Mouse (Mus musculus) liver, embryonic 16.5 days (tissue): ENCODE data around the gene Fry. TPM values are rescaled to one million over a fixed set of nuclear protein-coding genes. Genes with fewer than 3 reads are reported as not detected.
A peak's percentile ranks its signal among the peaks of the same experiment; 100 is the strongest.

Source experiments
- ATAC-seq: fragments of 200-750 bp; cut with Nextera tagmentation; 2 replicates; pipeline ENCODE4 v1.8.0; 2017; ENCODE audit warnings: low read depth, mild to moderate bottlenecking, moderate number of reproducible peaks, moderate library complexity
- H3K27ac ChIP-seq: fragments of 300-500 bp; sonication (generic); 2 replicates; pipeline ENCODE4 v1.5.1; 2014; ENCODE audit warnings: mild to moderate bottlenecking, low read length
- H3K27me3 ChIP-seq: fragments of 300-500 bp; sonication (generic); 2 replicates; pipeline ENCODE4 v1.6.1; 2014; ENCODE audit warnings: low read depth, low read length, mixed read lengths; ENCODE audit not compliant: control insufficient read depth, insufficient read depth
- H3K36me3 ChIP-seq: fragments of 300-500 bp; sonication (generic); 2 replicates; pipeline ENCODE4 v1.6.1; 2014; ENCODE audit warnings: mild to moderate bottlenecking; ENCODE audit not compliant: control insufficient read depth, insufficient read depth
- H3K4me1 ChIP-seq: fragments of 300-500 bp; sonication (generic); 2 replicates; pipeline ENCODE4 v1.6.1; 2014; ENCODE audit warnings: low read depth, low read length, mixed read lengths; ENCODE audit not compliant: control insufficient read depth
- H3K4me2 ChIP-seq: fragments of 300-500 bp; sonication (generic); 2 replicates; pipeline ENCODE4 v1.6.1; 2014; ENCODE audit warnings: low read depth, low read length, mixed read lengths
- H3K4me3 ChIP-seq: fragments of 300-500 bp; sonication (generic); 2 replicates; pipeline ENCODE4 v1.5.1; 2014; ENCODE audit warnings: low read depth, mild to moderate bottlenecking, low read length
- H3K9ac ChIP-seq: fragments of 300-500 bp; sonication (generic); 2 replicates; pipeline ENCODE4 v1.6.1; 2014; ENCODE audit warnings: low read depth, low read length
- H3K9me3 ChIP-seq: fragments of 300-500 bp; sonication (generic); replicated peaks from 2 replicates; pipeline ENCODE4 v1.6.1; 2016; ENCODE audit warnings: low read length; ENCODE audit not compliant: control insufficient read depth
- WGBS: fragments of 180-500 bp; shearing (Covaris S2); extraction: QIAGEN DNeasy Blood & Tissue Kit; methylation state at CpG from one replicate; pipeline ENCODE4 v1.1.7; 2014; ENCODE audit not compliant: insufficient replicate concordance; 5-methylcytosine and 5-hydroxymethylcytosine counted together
- polyA plus RNA-seq: library from polyadenylated mRNA; unstranded; fragments of >200 nt; fragmentation: Nextera tagmentation; extraction: Ambion mirVana; gene quantifications from 2 replicates; pipeline ENCODE4 v1.2.1, GENCODE M21; 2015

Gene Fry
- polyA plus RNA-seq, 1 experiment from 2014 or later: 2.7 TPM

GRCm38 (mm10) chr5:150188031-150188430 lies 69.6 kb downstream of the Fry start:
- no peaks in the 10 kb centered on the region for H3K9me3 ChIP-seq
- H3K4me3 ChIP-seq: no peak overlapping the region
- no peak for ATAC-seq
- H3K27ac ChIP-seq: no peak overlapping the region
- H3K4me2 ChIP-seq: no peak overlapping the region
- no peak overlapping the region for H3K9ac ChIP-seq
- no peaks in the 10 kb centered on the region for H3K27me3 ChIP-seq
- 45% methylated on average over 4 of the region's 4 CpGs for WGBS
- no peaks in the 10 kb centered on the region for H3K36me3 ChIP-seq
- peaks cover 3% of the 10 kb centered on the region; the same call in 1 of the 2 replicates for H3K4me1 ChIP-seq

- no peak for ATAC-seq
- H3K9me3 ChIP-seq: no peaks in the 10 kb centered on the region
- H3K27me3 ChIP-seq: no peaks in the 10 kb centered on the region
- H3K9ac ChIP-seq: no peak overlapping the region
- no peaks in the 10 kb centered on the region for H3K4me1 ChIP-seq
- H3K4me3 ChIP-seq: no peak overlapping the region
- no peaks in the 10 kb centered on the region for H3K36me3 ChIP-seq
- H3K4me2 ChIP-seq: no peak overlapping the region
- 72% methylated on average over 4 of the region's 4 CpGs for WGBS
- H3K27ac ChIP-seq: no peak overlapping the region
These were observed 72.3 kb downstream of the Fry start for GRCm38 (mm10) chr5:150190454-150191358.

- Histone ChIP-seq H3K27me3 (no peaks in the 10 kb centered on the region), H3K4me3 (peak overlapping the region; percentile 59), H3K9ac (peak overlapping the region; percentile 40), H3K27ac (no peak overlapping the region), H3K4me1 (peaks cover 3% of the 10 kb centered on the region), H3K36me3 (no peaks in the 10 kb centered on the region), H3K4me2 (peak overlapping the region; percentile 67), H3K9me3 (no peaks in the 10 kb centered on the region)
- 3% methylated on average over 22 of the region's 22 CpGs for whole genome bisulfite sequencing
- ATAC-seq: peak; percentile 70
These were observed 77.2 kb downstream of the Fry start for GRCm38 (mm10) chr5:150195514-150196210.

- H3K4me1 ChIP-seq: peaks cover 3% of the 10 kb centered on the region
- WGBS: 5% methylated on average over 6 of the region's 6 CpGs
- H3K4me3 ChIP-seq: peak overlapping the region; percentile 59
- peak overlapping the region; percentile 40 for H3K9ac ChIP-seq
- H3K4me2 ChIP-seq: peak overlapping the region; percentile 67
- H3K27ac ChIP-seq: no peak overlapping the region
- no peaks in the 10 kb centered on the region for H3K9me3 ChIP-seq
- H3K36me3 ChIP-seq: no peaks in the 10 kb centered on the region
- peak; percentile 76 for ATAC-seq
- no peaks in the 10 kb centered on the region for H3K27me3 ChIP-seq
These were observed 77.8 kb downstream of the Fry start for GRCm38 (mm10) chr5:150196211-150196585.

GRCm38 (mm10) chr5:150196881-150197311 lies 78.5 kb downstream of the Fry start:
- Histone ChIP-seq H3K4me2 (peak overlapping the region; percentile 67), H3K36me3 (no peaks in the 10 kb centered on the region), H3K9me3 (no peaks in the 10 kb centered on the region), H3K4me1 (peaks cover 3% of the 10 kb centered on the region), H3K9ac (no peak overlapping the region), H3K27ac (no peak overlapping the region), H3K4me3 (peak overlapping the region; percentile 59; the same call in 1 of the 2 replicates), H3K27me3 (no peaks in the 10 kb centered on the region)
- no peak for ATAC-seq
- 37% methylated on average over 6 of the region's 6 CpGs for WGBS

- WGBS: 60% methylated on average over 6 of the region's 6 CpGs
- Histone ChIP-seq H3K4me1 (no peaks in the 10 kb centered on the region), H3K27me3 (no peaks in the 10 kb centered on the region), H3K9me3 (no peaks in the 10 kb centered on the region), H3K27ac (no peak overlapping the region), H3K36me3 (no peaks in the 10 kb centered on the region), H3K4me3 (no peak overlapping the region), H3K9ac (no peak overlapping the region), H3K4me2 (no peak overlapping the region)
- no peak for ATAC-seq
These were observed 88.3 kb downstream of the Fry start for GRCm38 (mm10) chr5:150206749-150207148.

- H3K9me3 ChIP-seq: no peaks in the 10 kb centered on the region
- no peak for ATAC-seq
- WGBS: 52% methylated on average over 18 of the region's 18 CpGs
- no peaks in the 10 kb centered on the region for H3K27me3 ChIP-seq
- no peak overlapping the region for H3K4me3 ChIP-seq
- no peak overlapping the region for H3K9ac ChIP-seq
- H3K27ac ChIP-seq: no peak overlapping the region
- H3K4me1 ChIP-seq: no peaks in the 10 kb centered on the region
- H3K36me3 ChIP-seq: no peaks in the 10 kb centered on the region
- no peak overlapping the region for H3K4me2 ChIP-seq
These were observed 89.2 kb downstream of the Fry start for GRCm38 (mm10) chr5:150207596-150207995.

- Histone ChIP-seq H3K27me3 (no peaks in the 10 kb centered on the region), H3K4me1 (no peaks in the 10 kb centered on the region), H3K36me3 (no peaks in the 10 kb centered on the region), H3K9ac (no peak overlapping the region), H3K4me2 (no peak overlapping the region), H3K9me3 (no peaks in the 10 kb centered on the region), H3K27ac (no peak overlapping the region), H3K4me3 (no peak overlapping the region)
- ATAC-seq: no peak
- WGBS: 65% methylated on average over 7 of the region's 7 CpGs
These were observed 89.6 kb downstream of the Fry start for GRCm38 (mm10) chr5:150208009-150208408.

- Histone ChIP-seq H3K4me2 (no peak overlapping the region), H3K27ac (no peak overlapping the region)
These were observed 95.6 kb downstream of the Fry start for GRCm38 (mm10) chr5:150214081-150214480.

More at GRCm38 (mm10) chr5:150214081-150214480, 95.6 kb downstream of the Fry start:
- WGBS: 76% methylated on average over 6 of the region's 6 CpGs
- Histone ChIP-seq H3K9me3 (no peaks in the 10 kb centered on the region), H3K36me3 (no peaks in the 10 kb centered on the region), H3K4me1 (no peaks in the 10 kb centered on the region), H3K9ac (no peak overlapping the region), H3K27me3 (no peaks in the 10 kb centered on the region), H3K4me3 (no peak overlapping the region)
- no peak for ATAC-seq
